Mouse (Mus musculus) megakaryocyte, embryonic 14.5 days (primary cell): Measurements from ENCODE around the gene Trim72. TPM values are rescaled to one million over a fixed set of nuclear protein-coding genes. Genes with fewer than 3 reads are reported as not detected.
A peak's percentile ranks its signal among the peaks of the same experiment; 100 is the strongest.

Experiments
- H3K27me3 ChIP-seq: replicated peaks from 2 replicates; pipeline ENCODE3; 2012; ENCODE audit warnings: inconsistent platforms
- H3K36me3 ChIP-seq: replicated peaks from 2 replicates; pipeline ENCODE3; 2012; ENCODE audit warnings: low read length, inconsistent platforms, mixed read lengths
- H3K4me1 ChIP-seq: 2 replicates; pipeline ENCODE4 v1.6.1; 2012; ENCODE audit warnings: inconsistent platforms
- H3K4me3 ChIP-seq: replicated peaks from 2 replicates; pipeline ENCODE3; 2012; ENCODE audit warnings: moderate library complexity, mild to moderate bottlenecking, inconsistent platforms
- H3K9me3 ChIP-seq: 2 replicates; pipeline ENCODE4 v1.6.1; 2012; ENCODE audit warnings: inconsistent platforms
- FLI1 ChIP-seq: IDR thresholded peaks from 2 replicates; pipeline ENCODE4 v1.6.1; 2012; ENCODE audit warnings: low read length, inconsistent platforms, mixed read lengths
- GATA1 ChIP-seq: IDR thresholded peaks from 3 replicates; pipeline ENCODE4 v1.6.1; 2012; ENCODE audit warnings: mixed read lengths, low read length, inconsistent platforms, borderline replicate concordance
- polyA plus RNA-seq: library from polyadenylated mRNA; stranded (reverse); fragments of >175 nt; gene quantifications from 2 replicates; pipeline ENCODE4 v1.2.3, GENCODE M21; 2012; ENCODE audit warnings: low replicate concordance; ENCODE audit not compliant: insufficient read depth

The Trim72 gene
- polyA plus RNA-seq, 1 experiment, result 0.50 TPM

DNA sequence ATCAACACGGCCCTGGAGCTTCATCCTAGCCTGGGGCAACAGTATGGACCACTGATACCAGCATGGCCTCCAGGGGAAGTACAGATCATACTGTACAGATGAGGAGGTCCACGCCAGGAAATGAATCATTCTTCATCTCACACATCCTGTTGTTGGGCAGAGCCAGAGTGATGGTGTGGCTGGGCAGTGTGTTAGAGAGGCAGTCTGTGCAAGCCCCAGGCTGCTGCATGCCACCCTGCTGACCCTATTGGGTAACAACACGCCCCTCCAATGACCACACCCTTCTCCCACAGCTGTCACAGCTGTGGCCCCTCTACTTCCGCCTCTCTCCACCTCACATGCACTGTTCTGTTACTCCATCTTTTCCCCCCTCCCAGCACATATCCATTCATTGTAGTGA is 47.0 kb downstream of the Trim72 start:
- Histone ChIP-seq H3K4me1 (peaks cover 42% of the 10 kb centered on the region), H3K9me3 (no peaks in the 10 kb centered on the region)
- TF ChIP-seq GATA1 (no peak), FLI1 (no peak)

GRCm38 (mm10) chr7:128053061-128053460 is 49.3 kb downstream of the Trim72 start:
- no peak overlapping the region for H3K4me3 ChIP-seq
- H3K4me1 ChIP-seq, result peaks cover 46% of the 10 kb centered on the region
- H3K27me3 ChIP-seq, result peaks cover 6% of the 10 kb centered on the region
- H3K36me3 ChIP-seq, result no peaks in the 10 kb centered on the region
- TF ChIP-seq GATA1, result no peak
- no peak for TF ChIP-seq FLI1
- no peaks in the 10 kb centered on the region for H3K9me3 ChIP-seq

More for the DNA sequence above, 47.0 kb downstream of the Trim72 start:
- Histone ChIP-seq H3K27me3 (peaks cover 2% of the 10 kb centered on the region), H3K36me3 (no peaks in the 10 kb centered on the region), H3K4me3 (peak overlapping the region; percentile 80)

DNA sequence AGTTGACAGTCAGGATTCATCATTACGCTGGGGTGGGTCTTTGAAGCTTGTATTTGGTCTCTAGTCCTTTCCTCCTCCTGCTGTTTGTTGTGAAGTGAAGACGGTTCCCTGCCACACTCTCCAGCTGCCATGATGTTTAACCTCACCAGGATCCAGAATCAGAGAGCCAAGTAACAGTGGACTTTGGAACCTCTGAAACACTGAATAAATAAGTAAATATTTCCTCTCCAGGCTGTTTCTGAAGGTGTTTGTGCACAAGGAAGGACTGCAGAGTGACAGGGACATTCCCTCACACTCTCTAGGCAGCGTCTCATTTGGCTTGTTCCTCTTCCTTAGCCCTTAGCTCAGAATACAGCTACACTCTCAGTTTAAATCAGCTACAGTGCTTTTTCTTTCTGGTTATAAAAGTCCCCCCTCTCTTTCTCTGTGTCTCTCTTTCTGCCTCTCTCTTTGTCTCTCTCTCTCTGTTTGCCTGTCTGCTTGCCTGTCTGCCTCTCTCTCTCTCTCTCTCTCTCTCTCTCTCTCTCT is 53.2 kb downstream of the Trim72 start:
- peaks cover 28% of the 10 kb centered on the region for H3K4me1 ChIP-seq
- no peak for TF ChIP-seq GATA1
- H3K36me3 ChIP-seq, result no peaks in the 10 kb centered on the region
- peaks cover 7% of the 10 kb centered on the region for H3K27me3 ChIP-seq
- H3K4me3 ChIP-seq, result no peak overlapping the region
- H3K9me3 ChIP-seq, result no peaks in the 10 kb centered on the region

DNA sequence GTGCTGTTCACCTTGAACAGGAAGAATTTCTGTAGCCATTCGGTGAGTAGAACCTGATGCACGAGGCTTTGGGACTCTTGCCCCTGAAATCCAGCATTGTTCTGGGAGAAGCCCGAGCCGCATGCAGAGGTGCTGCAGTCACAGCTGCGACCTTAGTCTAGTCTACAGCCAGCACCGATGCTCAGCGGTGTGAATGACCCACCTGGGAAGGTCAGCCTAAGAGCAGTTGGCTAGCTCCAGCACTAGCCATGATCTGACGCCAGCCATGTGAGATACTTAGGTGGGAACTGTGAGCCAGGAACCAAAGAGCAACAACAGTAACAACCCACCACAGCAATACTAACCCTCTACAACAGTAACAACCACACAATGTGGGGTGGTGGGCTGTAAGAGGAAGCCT is 54.1 kb downstream of the Trim72 start:
- Histone ChIP-seq H3K36me3 (no peaks in the 10 kb centered on the region), H3K9me3 (no peaks in the 10 kb centered on the region), H3K4me1 (peaks cover 26% of the 10 kb centered on the region), H3K27me3 (peaks cover 7% of the 10 kb centered on the region), H3K4me3 (no peak overlapping the region)
- no peak for TF ChIP-seq FLI1
- no peak for TF ChIP-seq GATA1

- peaks cover 22% of the 10 kb centered on the region for H3K4me1 ChIP-seq
- H3K9me3 ChIP-seq, result no peaks in the 10 kb centered on the region
- TF ChIP-seq FLI1, result no peak
- no peak for TF ChIP-seq GATA1
- peaks cover 10% of the 10 kb centered on the region for H3K27me3 ChIP-seq
- no peaks in the 10 kb centered on the region for H3K36me3 ChIP-seq
- H3K4me3 ChIP-seq, result no peak overlapping the region
These were observed 54.8 kb downstream of the Trim72 start for GRCm38 (mm10) chr7:128058576-128058975.

- no peaks in the 10 kb centered on the region for H3K9me3 ChIP-seq
- peaks cover 21% of the 10 kb centered on the region for H3K4me1 ChIP-seq
- no peaks in the 10 kb centered on the region for H3K36me3 ChIP-seq
- H3K4me3 ChIP-seq, result no peak overlapping the region
- peaks cover 13% of the 10 kb centered on the region for H3K27me3 ChIP-seq
- TF ChIP-seq GATA1 (no peak), FLI1 (no peak)
These were observed 55.3 kb downstream of the Trim72 start for GRCm38 (mm10) chr7:128059091-128059490.

Other genes with a start within 250 kb of the Trim72 start
- gene Orai3, start 234.1 kb upstream of the Trim72 start, polyA plus RNA-seq, result 27.3 and 62.4 TPM in 2 replicates
- gene Setd1a, start 227.3 kb upstream of the Trim72 start, polyA plus RNA-seq, result 32.9 and 47.6 TPM in 2 replicates
- gene Gm49388, start 218.3 kb upstream of the Trim72 start, polyA plus RNA-seq, result not detected in 2 replicates
- 13.9 and 53.3 TPM in 2 replicates for gene Hsd3b7, start 203.3 kb upstream of the Trim72 start, polyA plus RNA-seq
- gene Stx4a, start 179.7 kb upstream of the Trim72 start, polyA plus RNA-seq, result 27.2 and 167 TPM in 2 replicates
- 0.02 TPM in 1 of 2 replicates, not detected in the other for gene Stx1b, start 179.4 kb upstream of the Trim72 start, polyA plus RNA-seq
- gene Zfp646, start 127.7 kb upstream of the Trim72 start, polyA plus RNA-seq, result 1.0 and 6.3 TPM in 2 replicates
- 9.4 and 18.0 TPM in 2 replicates for gene Zfp668, start 127.1 kb upstream of the Trim72 start, polyA plus RNA-seq
- gene Prss53, start 113.0 kb upstream of the Trim72 start, polyA plus RNA-seq, result 0.44 TPM in 1 of 2 replicates, not detected in the other
- gene Gm21974, start 108.5 kb upstream of the Trim72 start, polyA plus RNA-seq, result not detected in 2 replicates
- 26.7 and 40.9 TPM in 2 replicates for gene Vkorc1, start 108.3 kb upstream of the Trim72 start, polyA plus RNA-seq
- gene Bckdk, start 99.9 kb upstream of the Trim72 start, polyA plus RNA-seq, result 36.9 and 149 TPM in 2 replicates
- gene Kat8, start 91.4 kb upstream of the Trim72 start, polyA plus RNA-seq, result 2.6 and 4.8 TPM in 2 replicates
- gene Prss8, start 73.8 kb upstream of the Trim72 start, polyA plus RNA-seq, result not detected in 2 replicates
- 2.7 and 10.0 TPM in 2 replicates for gene Prss36, start 57.2 kb upstream of the Trim72 start, polyA plus RNA-seq
- gene Fus, start 36.5 kb upstream of the Trim72 start, polyA plus RNA-seq, result 25.6 and 318 TPM in 2 replicates
- gene Pycard, start 10.1 kb upstream of the Trim72 start, polyA plus RNA-seq, result 1.1 and 17.0 TPM in 2 replicates
- 0.69 and 6.0 TPM in 2 replicates for gene Itgam, start 58.7 kb downstream of the Trim72 start, polyA plus RNA-seq
- gene Gm49368, start 58.7 kb downstream of the Trim72 start, polyA plus RNA-seq, result not detected in 2 replicates
- gene Itgax, start 125.6 kb downstream of the Trim72 start, polyA plus RNA-seq, result not detected in 2 replicates
- gene Itgad, start 150.4 kb downstream of the Trim72 start, polyA plus RNA-seq, result 0.26 TPM in 1 of 2 replicates, not detected in the other
- 7.2 TPM in 1 of 2 replicates, not detected in the other for gene Cox6a2, start 202.4 kb downstream of the Trim72 start, polyA plus RNA-seq
- 23.8 and 36.6 TPM in 2 replicates for gene Armc5, start 233.4 kb downstream of the Trim72 start, polyA plus RNA-seq
- gene 9130023H24Rik, start 234.1 kb downstream of the Trim72 start, polyA plus RNA-seq, result 0.97 and 1.2 TPM in 2 replicates
- 12.9 TPM in 2 replicates for gene Tgfb1i1, start 242.9 kb downstream of the Trim72 start, polyA plus RNA-seq